Mouse (Mus musculus) lung, embryonic 16.5 days (tissue): ENCODE measurements around the gene Dbnl. TPM values are rescaled to one million over a fixed set of nuclear protein-coding genes. Genes with fewer than 3 reads are reported as not detected.

Source experiments
- ATAC-seq: fragments of 200-750 bp; cut with Nextera tagmentation; 2 replicates; pipeline ENCODE4 v1.8.0; 2017; ENCODE audit warnings: low read depth, mild to moderate bottlenecking, moderate library complexity
- H3K27ac ChIP-seq: fragments of 300-500 bp; sonication (generic); 2 replicates; pipeline ENCODE4 v1.5.1; 2014; ENCODE audit warnings: mild to moderate bottlenecking, control low read depth, low read length
- H3K27me3 ChIP-seq: fragments of 300-500 bp; sonication (generic); 2 replicates; pipeline ENCODE4 v1.6.1; 2014; ENCODE audit warnings: low read depth, low read length, mixed read lengths; ENCODE audit not compliant: control insufficient read depth, insufficient read depth
- H3K36me3 ChIP-seq: fragments of 300-500 bp; sonication (generic); 2 replicates; pipeline ENCODE4 v1.6.1; 2014; ENCODE audit warnings: low read length; ENCODE audit not compliant: control insufficient read depth, insufficient read depth
- H3K4me1 ChIP-seq: fragments of 300-500 bp; sonication (generic); replicated peaks from 2 replicates; pipeline ENCODE4 v1.6.1; 2014; ENCODE audit warnings: low read length, mixed read lengths; ENCODE audit not compliant: control insufficient read depth, insufficient read depth
- H3K4me2 ChIP-seq: fragments of 300-500 bp; sonication (generic); 2 replicates; pipeline ENCODE4 v1.6.1; 2014; ENCODE audit warnings: low read depth, low read length, control low read depth
- H3K4me3 ChIP-seq: fragments of 300-500 bp; sonication (generic); 2 replicates; pipeline ENCODE4 v1.5.1; 2014; ENCODE audit warnings: mild to moderate bottlenecking, low read length, control low read depth
- H3K9ac ChIP-seq: fragments of 300-500 bp; sonication (generic); 2 replicates; pipeline ENCODE4 v1.6.1; 2014; ENCODE audit warnings: low read length, control low read depth
- H3K9me3 ChIP-seq: fragments of 300-500 bp; sonication (generic); 2 replicates; pipeline ENCODE4 v1.6.1; 2016; ENCODE audit warnings: low read length; ENCODE audit not compliant: control insufficient read depth
- WGBS: fragments of 180-500 bp; shearing (Covaris S2); extraction: QIAGEN DNeasy Blood & Tissue Kit; methylation state at CpG from one replicate; pipeline ENCODE4 v1.1.7; 2014; 5-methylcytosine and 5-hydroxymethylcytosine counted together
- polyA plus RNA-seq: library from polyadenylated mRNA; unstranded; fragments of >200 nt; fragmentation: Nextera tagmentation; extraction: Ambion mirVana; gene quantifications from 2 replicates; pipeline ENCODE4 v1.2.1, GENCODE M21; 2015

Gene Dbnl
- polyA plus RNA-seq, 1 experiment from 2014 or later, result 111 TPM

GRCm38 (mm10) chr11:5825432-5825831 is 37.1 kb downstream of the Dbnl start:
- Histone ChIP-seq H3K36me3 (peaks cover 12% of the 10 kb centered on the region; the same call in 1 of the 2 replicates), H3K4me2 (no peak overlapping the region), H3K27me3 (no peaks in the 10 kb centered on the region), H3K4me3 (no peak overlapping the region), H3K4me1 (no peaks in the 10 kb centered on the region), H3K9ac (no peak overlapping the region), H3K27ac (no peak overlapping the region), H3K9me3 (no peaks in the 10 kb centered on the region)
- ATAC-seq, result no peak

DNA sequence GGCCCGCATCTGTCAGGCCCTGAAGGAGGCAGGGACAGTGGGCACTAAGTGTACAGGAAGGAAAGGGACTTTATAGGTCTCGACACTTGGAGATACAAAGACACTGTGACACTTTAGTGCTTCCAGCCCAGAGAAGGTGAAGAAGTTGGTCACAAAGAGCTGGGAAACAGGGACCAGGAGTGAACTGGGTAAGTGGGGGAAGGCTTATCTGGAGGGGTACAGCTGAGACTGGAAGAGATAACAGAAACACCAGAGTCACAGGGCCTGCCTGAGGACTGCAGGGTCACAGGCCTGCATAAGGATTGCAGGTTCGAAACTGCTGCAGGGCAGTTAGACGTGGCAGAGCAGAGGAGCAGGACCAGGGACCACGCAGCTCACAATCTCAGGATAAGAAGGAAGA is 39.6 kb downstream of the Dbnl start:
- no peak overlapping the region for H3K27ac ChIP-seq
- 89% methylated on average over 5 of the region's 5 CpGs for WGBS
- H3K36me3 ChIP-seq, result peaks cover 15% of the 10 kb centered on the region; the same call in 1 of the 2 replicates
- H3K27me3 ChIP-seq, result no peaks in the 10 kb centered on the region
- no peaks in the 10 kb centered on the region for H3K4me1 ChIP-seq
- H3K4me3 ChIP-seq, result no peak overlapping the region
- no peak overlapping the region for H3K4me2 ChIP-seq
- H3K9me3 ChIP-seq, result no peaks in the 10 kb centered on the region
- no peak for ATAC-seq
- no peak overlapping the region for H3K9ac ChIP-seq

DNA sequence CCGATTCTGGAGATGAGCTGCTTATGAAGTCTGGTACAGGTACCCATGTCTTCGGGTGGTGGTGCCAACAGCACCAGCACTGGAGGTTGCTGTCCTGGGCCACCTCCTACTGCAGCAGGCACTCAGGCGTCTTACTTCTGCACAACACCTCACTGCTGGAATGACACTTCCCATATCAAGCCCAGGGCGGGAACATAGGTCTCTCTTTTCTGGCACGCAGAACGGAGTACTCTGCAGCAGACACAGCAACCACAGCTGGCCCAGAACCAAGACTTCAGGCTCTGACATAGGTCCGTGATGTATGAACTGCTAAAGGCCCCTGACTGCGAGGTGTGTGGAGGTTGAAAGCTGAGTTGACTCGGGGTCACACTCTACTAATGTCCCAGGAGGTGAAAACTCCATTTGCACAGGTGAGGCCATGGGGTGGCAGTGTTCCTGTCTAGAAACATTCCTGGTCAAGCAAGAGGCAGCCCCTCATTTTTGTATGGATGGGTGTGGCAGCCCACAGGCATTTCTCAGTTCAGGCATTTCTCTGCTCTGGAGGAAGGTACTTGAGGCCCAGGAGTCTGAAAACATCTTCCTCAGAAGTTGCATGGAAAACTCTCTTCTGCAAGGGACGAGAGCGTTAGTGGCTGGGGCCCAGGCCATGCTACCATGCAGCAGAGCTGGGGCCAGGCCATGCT is 40.4 kb downstream of the Dbnl start:
- WGBS, result 76% methylated on average over 11 of the region's 11 CpGs
- H3K4me2 ChIP-seq, result no peak overlapping the region
- H3K9me3 ChIP-seq, result no peaks in the 10 kb centered on the region
- ATAC-seq, result peak; percentile 26
- no peaks in the 10 kb centered on the region for H3K27me3 ChIP-seq
- H3K9ac ChIP-seq, result no peak overlapping the region
- no peak overlapping the region for H3K27ac ChIP-seq
- no peak overlapping the region for H3K4me3 ChIP-seq
- peaks cover 17% of the 10 kb centered on the region; the same call in 1 of the 2 replicates for H3K36me3 ChIP-seq
- no peaks in the 10 kb centered on the region for H3K4me1 ChIP-seq

DNA sequence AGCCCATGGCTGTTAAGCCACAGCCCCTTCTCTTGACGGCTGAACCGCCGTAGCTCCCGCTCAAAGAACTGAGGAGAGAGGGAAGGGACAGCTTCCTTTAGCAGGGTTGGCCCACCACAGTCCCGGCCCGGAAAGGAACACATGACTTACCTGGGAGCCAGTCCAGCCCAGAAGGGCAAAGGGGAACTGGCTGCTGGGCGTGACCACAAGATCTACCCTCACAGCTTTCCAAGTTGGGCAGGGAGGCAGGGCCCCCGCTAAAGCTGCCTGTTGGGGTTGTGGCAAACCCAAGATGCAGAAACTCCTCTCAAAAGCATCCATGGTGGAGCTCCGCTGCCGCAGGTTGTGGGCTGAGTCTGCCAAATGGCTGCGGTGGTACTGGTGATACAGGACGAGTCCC is 41.0 kb downstream of the Dbnl start:
- H3K4me3 ChIP-seq, result no peak overlapping the region
- peaks cover 19% of the 10 kb centered on the region; the same call in 1 of the 2 replicates for H3K36me3 ChIP-seq
- no peaks in the 10 kb centered on the region for H3K4me1 ChIP-seq
- ATAC-seq, result 0 out of 2 replicates have a peak, but pooled peaks have one; percentile 4
- H3K4me2 ChIP-seq, result no peak overlapping the region
- 84% methylated on average over 12 of the region's 12 CpGs for WGBS
- H3K27ac ChIP-seq, result no peak overlapping the region
- no peak overlapping the region for H3K9ac ChIP-seq
- no peaks in the 10 kb centered on the region for H3K27me3 ChIP-seq
- H3K9me3 ChIP-seq, result no peaks in the 10 kb centered on the region

DNA sequence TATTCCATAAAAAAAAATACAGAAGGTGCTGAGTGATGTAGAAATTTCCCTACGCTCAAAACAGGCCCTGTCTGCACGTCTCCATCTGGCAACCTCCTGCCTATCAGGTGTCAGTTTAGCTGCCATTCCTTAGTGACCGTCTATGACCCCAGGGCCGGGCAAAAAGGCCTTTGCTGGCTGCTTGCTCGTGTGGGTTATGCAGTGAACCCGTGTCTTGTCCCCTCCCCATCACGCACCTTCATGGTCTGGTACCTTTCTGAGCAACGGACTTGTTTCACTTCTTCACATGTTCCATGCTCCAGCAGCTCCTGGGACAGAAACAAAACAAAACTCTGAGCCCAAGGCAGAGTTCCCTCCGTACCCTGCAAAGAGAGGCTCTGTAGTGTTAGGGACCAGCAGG is 46.2 kb downstream of the Dbnl start:
- H3K36me3 ChIP-seq, result peaks cover 11% of the 10 kb centered on the region
- H3K4me2 ChIP-seq, result no peak overlapping the region
- H3K9me3 ChIP-seq, result no peaks in the 10 kb centered on the region
- H3K4me1 ChIP-seq, result no peaks in the 10 kb centered on the region; the same call in 1 of the 2 replicates
- H3K9ac ChIP-seq, result no peak overlapping the region
- no peak overlapping the region for H3K27ac ChIP-seq
- 83% methylated on average over 9 of the region's 9 CpGs for WGBS
- ATAC-seq, result no peak
- H3K4me3 ChIP-seq, result no peak overlapping the region
- H3K27me3 ChIP-seq, result no peaks in the 10 kb centered on the region

GRCm38 (mm10) chr11:5835057-5835456 is 46.8 kb downstream of the Dbnl start:
- H3K9me3 ChIP-seq, result no peaks in the 10 kb centered on the region
- no peak for ATAC-seq
- H3K4me2 ChIP-seq, result no peak overlapping the region
- no peaks in the 10 kb centered on the region; the same call in 1 of the 2 replicates for H3K4me1 ChIP-seq
- H3K4me3 ChIP-seq, result no peak overlapping the region
- 85% methylated on average over 7 of the region's 7 CpGs for WGBS
- H3K9ac ChIP-seq, result no peak overlapping the region
- no peaks in the 10 kb centered on the region for H3K27me3 ChIP-seq
- no peak overlapping the region for H3K27ac ChIP-seq
- peaks cover 9% of the 10 kb centered on the region for H3K36me3 ChIP-seq

DNA sequence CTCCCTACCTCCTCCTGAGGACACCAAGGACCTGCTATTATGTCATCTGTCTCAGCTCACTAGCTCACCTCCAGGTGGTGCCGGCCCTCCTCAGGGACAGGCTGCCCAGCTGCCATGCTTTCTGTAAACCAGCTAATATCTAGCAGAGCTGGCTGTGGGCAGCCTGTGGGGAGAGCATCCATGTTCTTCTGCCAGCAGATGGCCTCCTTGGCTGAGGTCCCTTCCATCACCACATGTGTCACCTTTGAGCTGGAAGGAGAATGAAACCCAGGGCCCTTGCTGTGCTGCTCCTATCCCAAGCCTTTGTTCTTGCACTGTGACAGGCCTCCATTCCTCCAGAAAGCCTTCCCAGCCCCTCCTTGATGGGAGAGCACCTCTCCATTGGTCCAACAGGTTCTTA is 47.8 kb downstream of the Dbnl start:
- Histone ChIP-seq H3K9ac (no peak overlapping the region), H3K4me3 (no peak overlapping the region), H3K27me3 (no peaks in the 10 kb centered on the region), H3K4me1 (no peaks in the 10 kb centered on the region; the same call in 1 of the 2 replicates), H3K9me3 (no peaks in the 10 kb centered on the region), H3K27ac (no peak overlapping the region), H3K4me2 (no peak overlapping the region), H3K36me3 (peaks cover 9% of the 10 kb centered on the region)
- 70% methylated on average over 1 of the region's 1 CpGs for WGBS
- ATAC-seq, result no peak

- Histone ChIP-seq H3K27me3 (no peaks in the 10 kb centered on the region), H3K4me2 (peak within 1 kb of the TSS; percentile 92), H3K4me1 (no peaks in the 10 kb centered on the region; the same call in 1 of the 2 replicates), H3K36me3 (peaks cover 7% of the 10 kb centered on the region), H3K4me3 (peak within 1 kb of the TSS; percentile 69), H3K27ac (peak within 1 kb of the TSS; percentile 69), H3K9ac (peak within 1 kb of the TSS; percentile 78), H3K9me3 (no peaks in the 10 kb centered on the region)
- WGBS, result under 1% methylated on average over 63 of the region's 63 CpGs
- peak; percentile 98 for ATAC-seq
Measured at GRCm38 (mm10) chr11:5837251-5838246, 49.3 kb downstream of the Dbnl start, which contains the start of gene Polm. Gene Polm (minus strand): TSS chr11:5838016.

- Histone ChIP-seq H3K9me3 (no peaks in the 10 kb centered on the region; the same call in 1 of the 2 replicates), H3K36me3 (no peaks in the 10 kb centered on the region), H3K4me3 (no peak overlapping the region), H3K9ac (no peak overlapping the region), H3K27me3 (no peaks in the 10 kb centered on the region), H3K4me2 (no peak overlapping the region), H3K4me1 (no peaks in the 10 kb centered on the region; the same call in 1 of the 2 replicates), H3K27ac (no peak overlapping the region)
- WGBS, result 70% methylated on average over 7 of the region's 7 CpGs
- ATAC-seq, result no peak
Measured at GRCm38 (mm10) chr11:5840346-5840745, 52.1 kb downstream of the Dbnl start.
